Mouse (Mus musculus): ENCODE data around the gene Wrb.
A peak's percentile ranks its signal among the peaks of the same experiment; 100 is the strongest.

The Wrb gene

DNA sequence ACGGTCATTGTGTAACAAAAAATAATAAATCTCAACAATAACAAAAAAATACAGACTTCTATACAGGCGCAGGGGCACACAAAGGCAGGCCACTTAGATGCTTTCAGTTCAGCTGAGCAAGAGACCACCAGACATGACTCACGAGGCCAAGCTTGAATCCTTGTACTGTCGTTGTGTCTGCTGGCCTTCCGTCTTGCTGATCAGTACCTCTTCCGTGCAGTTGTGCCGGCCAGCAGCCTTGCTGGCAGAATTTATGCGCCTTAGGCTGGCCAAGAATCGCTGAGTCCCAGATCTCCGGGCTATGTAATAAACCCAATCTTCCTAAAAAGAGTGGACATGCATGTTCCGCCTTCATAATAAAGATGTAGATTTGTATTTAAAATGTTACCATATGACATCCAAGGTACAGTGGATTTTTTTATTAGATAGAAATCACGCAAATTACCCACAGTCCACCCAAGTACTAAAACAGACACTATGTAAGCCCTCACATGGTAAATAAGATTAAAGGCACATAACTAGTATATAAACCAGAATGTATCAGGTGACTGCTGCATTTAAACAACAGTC is 13.4 kb downstream of the Wrb start:
- no peak for DNase-seq (ENCODE audit: low spot score in 2 of 2)

DNA sequence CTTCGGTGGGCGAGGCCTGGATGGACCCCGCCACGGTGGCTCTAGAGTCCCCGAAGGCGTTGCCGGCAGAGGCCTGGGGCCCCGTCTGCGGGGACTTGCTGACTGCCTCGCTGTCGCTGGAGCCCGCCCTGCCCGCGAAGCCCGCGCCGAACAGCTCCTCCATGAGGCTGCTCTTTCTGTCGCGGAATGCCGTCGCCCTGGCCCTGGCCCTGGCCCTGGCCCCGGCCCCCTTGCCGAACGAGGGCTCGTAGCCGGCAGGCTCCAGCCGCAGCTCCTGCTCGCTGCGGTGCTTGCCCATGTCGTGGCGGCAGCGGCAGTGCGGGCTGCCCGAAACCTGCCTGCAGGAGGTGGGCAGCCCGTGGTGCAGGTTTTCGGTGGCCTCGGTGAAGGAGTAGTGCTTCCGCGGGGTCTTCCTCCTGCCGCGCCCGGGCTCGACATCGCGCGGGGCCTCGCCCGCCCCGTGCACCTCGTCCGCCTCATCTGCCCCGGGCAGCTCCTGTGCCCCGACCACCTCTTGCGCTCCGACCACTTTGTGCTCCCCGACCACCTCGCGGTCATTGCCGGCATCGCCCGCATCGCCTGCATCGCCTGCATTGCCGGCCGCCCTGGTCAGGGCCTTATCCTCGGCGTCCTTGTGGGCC is 14.0 kb downstream of the Wrb start:
- DNase-seq (ENCODE audit: low spot score in 2 of 2): peak in 1 of 2 experiments; percentile 61

DNA sequence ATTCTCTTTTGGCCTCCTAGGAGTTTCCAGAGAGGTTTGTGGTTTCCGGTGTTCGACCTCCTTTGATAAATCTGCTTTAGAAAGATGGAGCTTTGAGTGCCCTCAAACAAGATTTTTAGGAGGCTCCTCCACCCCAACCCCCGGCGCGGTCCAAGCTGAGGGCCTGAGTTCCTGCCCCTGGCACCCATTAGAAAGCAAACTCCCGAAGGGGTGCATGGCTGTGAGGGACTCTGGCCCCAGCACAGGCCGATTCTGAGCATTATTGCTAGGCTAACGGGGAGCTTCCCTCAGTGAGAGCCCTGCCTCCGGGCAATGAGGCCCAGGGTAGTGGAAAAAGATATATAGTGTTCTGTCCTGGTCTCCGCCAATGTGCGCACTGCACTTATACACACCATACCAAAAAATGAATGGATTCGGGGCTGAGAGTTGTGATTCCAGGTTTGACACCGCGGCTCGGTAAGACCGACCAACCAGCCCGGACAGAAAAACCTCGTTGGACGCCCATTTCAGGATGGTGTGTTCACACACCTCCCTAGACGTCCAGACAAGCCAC is 14.7 kb downstream of the Wrb start:
- no peak for DNase-seq (ENCODE audit: low spot score in 2 of 2)

DNA sequence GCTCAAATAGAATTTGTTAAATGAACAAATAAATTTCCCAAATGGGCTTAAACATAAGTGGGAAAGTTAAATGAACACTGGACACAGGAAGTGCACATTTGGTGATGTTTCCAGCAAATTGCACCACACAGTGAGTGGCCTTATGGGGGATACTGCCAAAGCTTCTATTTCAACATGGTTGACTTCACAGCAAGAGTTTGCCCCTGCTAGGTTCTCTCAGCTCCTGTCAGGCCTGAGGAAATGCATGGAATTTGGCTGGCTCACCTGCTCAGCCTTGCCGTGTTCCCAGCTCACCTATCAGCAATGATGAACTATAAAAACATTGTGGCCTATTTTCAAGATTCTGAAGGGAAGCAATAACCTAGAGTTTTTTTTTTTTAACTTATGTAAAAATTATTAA is 15.7 kb downstream of the Wrb start:
- DNase-seq (ENCODE audit: low spot score in 2 of 2): no peak

DNA sequence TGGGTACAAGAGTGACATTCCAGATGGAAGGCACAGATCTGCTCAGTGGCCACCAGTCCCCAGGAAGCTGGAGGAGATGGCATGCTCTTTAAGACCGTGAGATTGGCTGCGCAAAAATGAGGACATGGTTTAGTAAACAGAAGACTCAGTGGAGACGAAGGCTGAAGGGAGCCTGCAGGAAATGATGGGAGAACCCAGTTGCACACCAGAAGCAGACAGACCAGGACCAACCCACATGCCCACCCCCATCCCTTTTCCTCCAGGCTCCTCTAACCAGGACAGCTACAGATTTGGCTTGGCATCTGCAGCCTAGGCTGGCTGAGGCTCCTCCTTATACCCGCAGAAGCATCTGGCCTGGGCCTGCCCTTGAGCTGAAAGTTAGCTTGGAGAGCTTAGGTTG is 16.1 kb downstream of the Wrb start:
- DNase-seq (ENCODE audit: low spot score in 2 of 2): no peak

DNA sequence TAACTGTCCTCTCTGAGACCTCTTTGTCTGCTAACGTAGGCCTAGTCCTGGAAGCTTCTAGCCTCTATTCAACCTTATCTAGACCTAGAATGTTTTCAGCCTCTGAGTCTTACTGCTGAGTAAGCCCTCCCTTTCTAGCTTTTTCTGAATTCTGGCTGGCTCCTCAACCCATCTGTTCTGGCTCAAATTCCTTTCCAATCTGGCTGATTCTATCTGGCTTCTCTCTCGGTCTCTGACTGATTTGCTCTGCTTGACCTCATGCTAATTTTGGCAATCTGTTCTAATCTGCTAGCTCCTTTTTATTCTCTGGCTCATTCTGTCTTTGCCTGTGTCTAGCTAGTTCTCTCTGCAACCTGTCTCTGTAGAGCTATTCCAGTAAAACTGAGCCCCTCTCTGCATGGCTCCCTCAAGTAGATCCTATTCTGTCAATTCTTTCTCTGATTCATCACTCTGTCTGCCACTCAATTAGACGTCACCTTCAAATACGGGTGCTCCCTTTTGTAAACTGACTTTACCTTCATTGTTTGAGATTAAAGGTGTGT is 20.6 kb downstream of the Wrb start:
- no peak for DNase-seq (ENCODE audit: low spot score in 2 of 2)

DNA sequence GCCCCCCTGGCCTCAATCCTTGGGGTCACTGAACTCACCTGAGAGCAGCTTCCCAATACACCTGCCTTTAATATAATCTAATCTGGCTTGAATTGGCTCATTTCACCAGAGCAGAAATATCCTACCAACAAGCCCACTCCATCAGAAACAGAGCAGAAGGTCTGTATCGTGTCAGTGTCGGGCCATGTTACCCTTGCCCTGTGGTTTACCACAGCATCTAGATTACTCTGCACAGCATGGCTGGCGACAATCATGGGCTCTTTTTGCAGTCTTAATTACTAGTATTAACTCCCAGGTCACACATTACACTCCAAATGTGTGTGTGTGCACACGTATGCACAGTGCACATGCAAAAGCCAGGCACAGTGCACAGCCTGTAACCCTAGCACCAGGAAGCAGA is 23.6 kb downstream of the Wrb start:
- DNase-seq (ENCODE audit: low spot score in 2 of 2): no peak

DNA sequence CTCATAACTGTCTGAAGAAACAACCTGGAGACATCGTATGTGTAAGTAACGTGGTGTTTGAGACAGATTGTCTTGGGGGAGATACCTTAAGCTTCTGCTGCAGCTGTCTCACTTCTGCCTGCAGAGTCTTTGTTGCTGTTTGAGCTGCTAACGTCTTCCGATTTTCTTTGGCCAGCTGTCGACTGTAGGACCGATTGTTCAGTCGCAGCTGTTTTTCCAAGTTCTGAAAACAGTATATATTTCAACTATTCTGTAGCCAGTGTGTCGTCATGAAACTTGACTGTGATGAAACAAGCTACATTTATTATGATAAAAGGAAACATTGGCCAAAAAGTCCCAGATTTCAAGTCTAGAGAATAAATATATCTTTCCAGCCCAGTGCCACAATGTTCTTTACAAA is 28.4 kb downstream of the Wrb start:
- DNase-seq (ENCODE audit: low spot score in 2 of 2): no peak

DNA sequence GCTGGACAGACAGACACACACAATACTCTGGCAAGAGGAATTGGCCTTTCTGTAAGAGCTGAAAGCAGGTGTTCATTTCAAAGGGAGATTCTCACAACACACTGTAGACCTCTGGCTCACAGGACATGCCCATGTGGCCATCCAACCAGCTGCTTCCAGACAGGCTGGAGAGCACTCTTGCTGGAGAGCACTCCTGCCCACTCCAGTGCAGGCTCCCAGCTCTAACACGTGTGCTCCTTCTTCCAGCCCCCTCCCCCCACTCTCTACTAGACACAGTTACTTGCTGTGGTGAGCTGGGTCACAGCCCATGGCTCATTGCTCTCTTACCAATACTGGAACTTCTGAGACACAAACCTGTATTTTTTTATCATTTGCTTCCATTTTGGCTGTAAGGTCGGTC is 30.2 kb downstream of the Wrb start:
- DNase-seq (ENCODE audit: low spot score in 2 of 2): no peak

DNA sequence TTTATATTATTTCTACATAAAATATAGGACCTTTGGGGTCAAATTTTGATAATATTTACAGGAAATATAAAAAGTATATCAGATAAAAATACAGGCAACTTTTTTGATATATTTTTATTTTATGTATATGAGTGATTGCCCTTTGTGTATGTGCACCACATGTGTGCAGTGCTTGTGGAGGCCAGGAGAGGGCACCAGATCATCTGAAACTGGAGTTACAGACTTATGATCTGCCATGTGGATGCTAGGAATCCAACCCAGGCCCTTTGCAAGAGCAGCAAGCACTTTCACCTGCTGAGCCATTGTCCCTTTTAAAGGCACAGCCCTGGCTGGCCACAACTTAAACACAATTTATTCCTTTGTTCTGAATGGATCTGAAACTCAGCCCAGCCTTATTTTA is 33.9 kb downstream of the Wrb start:
- DNase-seq (ENCODE audit: low spot score in 2 of 2): no peak

DNA sequence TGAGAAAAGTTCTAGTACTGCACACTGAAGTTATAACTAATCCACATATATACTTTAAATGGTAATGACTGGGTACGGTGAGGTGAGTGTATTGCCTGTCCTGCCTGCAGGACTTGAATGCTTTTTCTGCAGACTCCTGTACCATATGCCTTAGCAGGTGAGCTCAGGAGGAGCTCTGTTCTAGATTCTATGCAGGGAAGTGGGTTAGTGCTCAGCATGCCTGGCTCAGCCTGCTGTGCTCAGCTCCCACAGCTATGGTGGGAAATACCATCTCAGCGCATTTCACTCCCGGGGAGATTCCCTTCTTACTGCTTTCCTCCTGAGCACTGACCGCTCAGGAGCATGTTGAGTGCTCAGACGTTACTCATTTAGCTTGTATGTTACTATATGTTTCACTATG is 42.4 kb downstream of the Wrb start:
- DNase-seq (ENCODE audit: low spot score in 2 of 2): no peak

DNA sequence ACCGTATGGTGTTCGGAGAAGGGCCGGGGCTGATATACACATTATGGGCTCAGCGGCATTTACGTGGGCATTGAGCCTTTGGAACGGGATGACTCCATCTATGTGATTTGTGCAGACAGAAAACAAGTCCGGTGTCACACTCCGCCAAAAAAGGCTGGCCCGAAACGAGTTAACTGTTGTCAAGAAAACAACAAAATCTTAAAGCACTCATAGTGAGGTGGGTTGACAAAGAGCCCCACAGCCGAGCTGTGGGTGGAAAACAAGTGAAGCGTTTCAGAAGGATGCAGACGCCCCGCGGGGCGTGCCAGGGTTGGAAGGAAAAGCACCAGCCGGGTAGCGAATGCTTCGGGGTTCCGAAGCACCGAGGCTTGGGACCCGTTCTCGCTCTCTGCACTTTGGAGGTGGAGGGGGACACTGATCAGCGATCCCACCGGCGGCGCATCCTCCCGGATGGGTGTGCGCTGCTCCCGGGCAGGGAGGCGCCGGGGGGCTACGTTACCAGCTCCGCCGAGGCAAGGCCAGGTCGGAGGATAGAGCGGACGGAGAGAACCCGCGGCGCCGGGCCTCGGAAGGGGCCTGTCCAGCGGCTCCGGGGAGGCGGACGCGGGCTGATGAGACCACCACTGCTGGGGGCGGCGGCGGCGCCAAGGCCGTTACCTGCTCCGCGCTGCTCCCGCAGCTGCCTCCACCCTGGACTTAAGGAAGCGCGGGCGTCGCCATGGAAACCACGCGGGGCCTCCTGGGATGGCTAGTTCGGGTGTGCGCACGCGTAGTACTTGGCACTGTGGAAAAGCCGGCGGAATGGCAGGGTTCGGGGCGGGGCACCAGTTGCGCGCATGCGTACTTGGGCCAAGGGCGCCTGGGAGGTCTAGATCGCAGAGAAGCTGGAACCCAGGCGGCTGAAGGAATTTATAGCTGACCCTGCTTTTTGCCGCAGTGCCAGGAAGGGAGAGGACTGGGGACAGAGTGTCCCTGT is 46.6 kb downstream of the Wrb start, which contains the start of gene Lca5l:
Gene Lca5l, minus strand, starts transcription at position 741 of the 976 bp plus-strand sequence.
- peak; percentile 98 to 99 for DNase-seq (ENCODE audit: low spot score in 2 of 2)

DNA sequence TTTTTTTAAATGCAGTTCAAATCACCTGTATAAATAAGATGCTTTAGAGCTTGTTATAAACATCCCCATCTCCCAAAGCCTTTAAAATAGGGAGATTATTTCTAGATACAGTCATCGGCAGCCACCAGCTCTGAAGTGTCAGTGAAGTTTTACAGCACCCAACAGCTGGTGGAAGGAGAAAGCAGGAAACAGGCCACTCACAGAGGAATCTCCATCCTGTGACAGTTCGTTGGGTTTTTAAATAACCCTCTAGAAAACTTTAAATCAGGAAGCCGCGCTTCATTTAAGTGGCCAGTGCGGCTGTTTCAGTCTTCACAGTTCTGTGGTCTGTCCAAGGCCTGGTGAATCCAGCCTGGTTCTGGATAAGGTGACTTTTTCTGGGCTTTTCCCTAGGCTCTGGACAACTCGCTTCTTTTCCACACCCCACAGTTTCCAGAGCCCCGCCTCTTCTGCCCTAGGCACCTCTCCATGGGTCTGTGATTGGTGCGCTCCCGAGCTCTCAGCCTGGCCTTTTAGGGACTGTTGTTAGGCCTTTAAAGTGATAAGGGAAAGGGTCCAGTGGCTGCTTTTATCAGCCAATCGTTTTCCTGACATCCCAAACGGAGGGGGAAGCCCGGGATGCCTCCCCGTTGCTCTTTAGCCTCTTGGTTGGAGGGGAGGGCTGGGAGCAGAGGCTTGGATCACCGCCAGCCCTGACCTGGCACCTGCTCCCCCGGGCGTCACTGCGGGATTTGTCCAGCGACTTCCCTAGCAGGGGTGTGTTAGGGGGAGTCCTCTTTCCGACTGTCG is 54.9 kb downstream of the Wrb start, which contains the start of gene Sh3bgr:
Gene Sh3bgr, plus strand, starts transcription at position 538 of the 789 bp plus-strand sequence.
- no peak for DNase-seq (ENCODE audit: low spot score in 2 of 2)

DNA sequence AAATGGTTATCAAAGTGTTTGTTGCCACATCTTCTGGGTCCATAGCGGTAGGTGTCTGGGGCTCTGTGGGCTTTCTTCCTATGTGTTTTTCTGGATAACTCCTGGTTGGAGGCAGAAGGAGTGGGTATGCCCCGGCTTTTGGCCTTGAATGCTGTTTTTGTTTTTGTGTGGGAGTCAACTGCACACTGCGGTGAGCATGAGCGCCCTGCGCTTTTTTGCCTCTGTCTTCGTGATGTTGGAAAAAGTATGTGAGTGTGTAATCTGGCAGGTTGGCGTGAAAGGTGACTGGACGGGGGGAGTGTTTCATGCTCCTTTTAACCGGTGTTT is 55.5 kb downstream of the Wrb start:
- no peak for DNase-seq (ENCODE audit: low spot score in 2 of 2)

DNA sequence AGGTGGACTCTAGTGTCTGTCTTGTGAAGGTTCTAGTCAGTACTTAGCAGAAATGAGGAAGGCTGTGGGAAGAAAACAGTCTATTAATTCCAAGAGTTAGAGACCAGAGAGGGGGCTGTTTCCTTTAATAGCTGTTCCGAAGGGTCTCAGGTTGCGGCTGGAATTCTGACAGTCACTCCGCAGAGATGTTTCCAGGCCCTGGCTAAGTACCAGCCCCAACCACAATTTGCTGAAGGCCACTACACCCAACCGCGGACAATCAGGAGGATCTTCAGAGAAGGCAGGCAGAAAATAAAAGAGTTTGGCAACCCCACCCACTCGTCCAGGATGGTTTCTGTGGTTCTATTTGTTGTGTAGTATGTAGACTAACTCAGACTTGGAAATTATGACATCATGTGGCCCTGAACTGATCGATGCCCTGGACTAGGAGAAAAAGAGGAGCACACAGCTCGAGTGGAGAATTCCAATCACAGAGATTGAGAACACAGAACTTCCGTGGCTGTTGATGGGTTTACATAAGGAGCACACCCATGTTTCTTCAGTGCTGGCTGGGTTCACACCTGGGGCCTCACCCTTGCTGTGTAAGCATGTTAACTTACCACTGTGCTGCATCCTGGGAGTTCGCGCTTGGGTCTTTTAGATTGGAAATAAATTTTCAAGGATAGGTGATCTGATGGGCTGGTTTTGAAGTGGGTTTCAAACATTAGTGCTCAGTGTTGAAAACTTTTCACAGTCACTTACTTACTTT is 56.5 kb downstream of the Wrb start:
- DNase-seq (ENCODE audit: low spot score in 2 of 2): no peak

Data from frontal cortex, postnatal 10 days (tissue).